Mouse (Mus musculus) heart, postnatal 0 days (tissue): ENCODE data around the gene Xcl1.

Experiments used
- CTCF ChIP-seq: IDR thresholded peaks from 2 replicates; pipeline ENCODE4 v1.5.1; 2016; ENCODE audit warnings: antibody characterized with exemption, control low read depth, low read depth
- EP300 ChIP-seq: IDR thresholded peaks from 2 replicates; pipeline ENCODE4 v1.6.1; 2016; ENCODE audit warnings: antibody characterized with exemption, low read depth

- no peak for TF ChIP-seq CTCF
- no peak for TF ChIP-seq EP300
Measured at GRCm38 (mm10) chr1:164890366-164890765, 45.0 kb downstream of the Xcl1 start.
